In genomic region chr13:48530685-48531084, GRCm38 (mm10) we compare ENCODE assay signal across 8 mouse cellular contexts. TPM values are rescaled to one million over a fixed set of nuclear protein-coding genes. Genes with fewer than 3 reads are reported as not detected.
DNase-seq lines count a peak whose midpoint lies in the region; ATAC-seq and TF ChIP-seq lines count a peak whose summit lies in the region.

No protein-coding gene starts in this region.

- TF ChIP-seq POLR2A in MEL (IDR thresholded peaks at IDR 0.05; ENCODE audit: control insufficient read depth in 1 of 2, insufficient read depth in 1 of 2, low read depth in 1 of 2, low read length in 2 of 2, poor library complexity in 1 of 2) = no peak

- H3K79me2 ChIP-seq in MEL (ENCODE audit: control insufficient read depth, insufficient read depth, low read length, poor library complexity) = peaks cover 2% of the 10 kb centered on the region; the same call in 1 of the 2 replicates

- WGBS in hindbrain, embryonic 12.5 days = 69% methylated on average over 2 of the region's 2 CpGs
- WGBS in hindbrain, embryonic 14.5 days = 77% methylated on average over 2 of the region's 2 CpGs
- 42% methylated on average over 2 of the region's 2 CpGs for WGBS in lung, embryonic 15.5 days
- WGBS in midbrain, embryonic 10.5 days = 80% methylated on average over 2 of the region's 2 CpGs

- no peak for TF ChIP-seq RAD21 in MEL (IDR thresholded peaks at IDR 0.05; ENCODE audit: low read depth, low read length)

- no peak for TF ChIP-seq CTCF in MEL (IDR thresholded peaks at IDR 0.05 in 2 of 3, conservative IDR thresholded peaks at IDR 0.05 in 1 of 3; ENCODE audit: control insufficient read depth in 1 of 3, insufficient read depth in 1 of 3, low read depth in 2 of 3, low read length in 3 of 3, poor library complexity in 1 of 3, severe bottlenecking in 1 of 3)
- no peak for TF ChIP-seq CTCF in gastrocnemius, adult 2 months (IDR thresholded peaks at IDR 0.05)

- 0 out of 2 replicates have a peak, but pooled peaks have one; percentile 16 for ATAC-seq in hindbrain, embryonic 12.5 days (ENCODE audit: low FRiP score)
- ATAC-seq in hindbrain, embryonic 14.5 days (ENCODE audit: low FRiP score) = no peak
- ATAC-seq in lung, embryonic 15.5 days (ENCODE audit: borderline replicate concordance, extremely low read depth, low FRiP score, low TSS enrichment) = peak; percentile 76
- no peak for ATAC-seq in megakaryocyte, adult 5-6 weeks (ENCODE audit: poor library complexity, severe bottlenecking)

- no peak for TF ChIP-seq EP300 in MEL (IDR thresholded peaks at IDR 0.05; ENCODE audit: low read depth in 1 of 2, low read length in 2 of 2)

- no peak overlapping the region for H3K4me2 ChIP-seq in hindbrain, embryonic 12.5 days (replicated peaks)
- H3K4me2 ChIP-seq in hindbrain, embryonic 14.5 days (replicated peaks) = no peak overlapping the region
- no peak overlapping the region for H3K4me2 ChIP-seq in lung, embryonic 15.5 days

- H3K9ac ChIP-seq in hindbrain, embryonic 12.5 days = no peak overlapping the region
- H3K9ac ChIP-seq in hindbrain, embryonic 14.5 days = no peak overlapping the region
- H3K9ac ChIP-seq in MEL (ENCODE audit: control insufficient read depth, low read depth, low read length, poor library complexity, severe bottlenecking) = no peak overlapping the region
- H3K9ac ChIP-seq in lung, embryonic 15.5 days = no peak overlapping the region

- H3K27ac ChIP-seq in hindbrain, embryonic 12.5 days = no peak overlapping the region
- no peak overlapping the region for H3K27ac ChIP-seq in hindbrain, embryonic 14.5 days
- H3K27ac ChIP-seq in MEL (ENCODE audit: control insufficient read depth, low read depth, low read length) = no peak overlapping the region
- peak overlapping the region; percentile 53; the same call in 1 of the 2 replicates for H3K27ac ChIP-seq in gastrocnemius, adult 2 months
- H3K27ac ChIP-seq in lung, embryonic 15.5 days = no peak overlapping the region
- H3K27ac ChIP-seq in midbrain, embryonic 10.5 days (replicated peaks) = no peak overlapping the region

- intact Hi-C loops in gastrocnemius, adult 2 months (cut with DNase I) = no loop called here

- H3K9me3 ChIP-seq in hindbrain, embryonic 12.5 days (replicated peaks) = no peaks in the 10 kb centered on the region
- no peaks in the 10 kb centered on the region for H3K9me3 ChIP-seq in hindbrain, embryonic 14.5 days (ENCODE audit: control insufficient read depth, low read length)
- H3K9me3 ChIP-seq in MEL (replicated peaks; ENCODE audit: insufficient read depth, low read length) = no peaks in the 10 kb centered on the region
- H3K9me3 ChIP-seq in lung, embryonic 15.5 days = no peaks in the 10 kb centered on the region
- H3K9me3 ChIP-seq in midbrain, embryonic 10.5 days (replicated peaks) = no peaks in the 10 kb centered on the region

- H3K36me3 ChIP-seq in hindbrain, embryonic 12.5 days = 0 out of 2 replicates have a peak, but pooled peaks cover 3% of the 10 kb centered on the region
- peaks cover 5% of the 10 kb centered on the region; the same call in 1 of the 2 replicates for H3K36me3 ChIP-seq in hindbrain, embryonic 14.5 days (replicated peaks; ENCODE audit: control insufficient read depth, insufficient read depth)
- H3K36me3 ChIP-seq in MEL (ENCODE audit: control insufficient read depth in 1 of 2, insufficient read depth in 2 of 2, low read length in 2 of 2) = peaks cover 2 to 21% of the 10 kb centered on the region in 2 experiments
- H3K36me3 ChIP-seq in lung, embryonic 15.5 days = peaks cover 13% of the 10 kb centered on the region
- peaks cover 14% of the 10 kb centered on the region for H3K36me3 ChIP-seq in midbrain, embryonic 10.5 days

- no peak for DNase-seq in hindbrain, embryonic 14.5 days (ENCODE audit: low spot score)
- peak; percentile 85 for DNase-seq in MEL (ENCODE audit: low read depth, low spot score)
- DNase-seq in gastrocnemius, adult 2 months = peak; percentile 84
- no peak for DNase-seq in thymus, postnatal 10 days (ENCODE audit: low spot score in 2 of 2)
- no peak for DNase-seq in midbrain, embryonic 10.5 days (ENCODE audit: low spot score)

- H3K4me1 ChIP-seq in hindbrain, embryonic 12.5 days = no peaks in the 10 kb centered on the region
- H3K4me1 ChIP-seq in hindbrain, embryonic 14.5 days (replicated peaks; ENCODE audit: control insufficient read depth, insufficient read depth, low read length) = no peaks in the 10 kb centered on the region
- H3K4me1 ChIP-seq in MEL (ENCODE audit: control insufficient read depth in 1 of 2, insufficient read depth in 2 of 2, low read length in 2 of 2) = peaks cover 7 to 13% of the 10 kb centered on the region in 2 experiments
- no peaks in the 10 kb centered on the region for H3K4me1 ChIP-seq in lung, embryonic 15.5 days
- peaks cover 4% of the 10 kb centered on the region for H3K4me1 ChIP-seq in midbrain, embryonic 10.5 days

- no peak overlapping the region for H3K4me3 ChIP-seq in hindbrain, embryonic 12.5 days
- no peak overlapping the region for H3K4me3 ChIP-seq in hindbrain, embryonic 14.5 days (replicated peaks; ENCODE audit: low read length)
- H3K4me3 ChIP-seq in MEL (ENCODE audit: control insufficient read depth in 1 of 2, insufficient read depth in 1 of 2, low read depth in 2 of 2, low read length in 2 of 2) = no peak overlapping the region
- no peak overlapping the region for H3K4me3 ChIP-seq in gastrocnemius, adult 2 months
- H3K4me3 ChIP-seq in lung, embryonic 15.5 days = no peak overlapping the region
- H3K4me3 ChIP-seq in midbrain, embryonic 10.5 days = no peak overlapping the region

- H3K27me3 ChIP-seq in hindbrain, embryonic 12.5 days = no peaks in the 10 kb centered on the region
- no peaks in the 10 kb centered on the region for H3K27me3 ChIP-seq in hindbrain, embryonic 14.5 days (ENCODE audit: control insufficient read depth, insufficient read depth, low read length)
- H3K27me3 ChIP-seq in MEL (ENCODE audit: control insufficient read depth in 1 of 2, insufficient read depth in 2 of 2, low read length in 2 of 2) = no peaks in the 10 kb centered on the region
- H3K27me3 ChIP-seq in lung, embryonic 15.5 days = no peaks in the 10 kb centered on the region
- H3K27me3 ChIP-seq in midbrain, embryonic 10.5 days (ENCODE audit: low read depth, poor library complexity, severe bottlenecking) = no peaks in the 10 kb centered on the region

TF ChIP-seq in MEL, 35 proteins besides CTCF, POLR2A, EP300 and RAD21:
- TF ChIP-seq CHD1 (IDR thresholded peaks at IDR 0.05; ENCODE audit: low read depth, low read length) (no peak), GATA1 (IDR thresholded peaks at IDR 0.05; ENCODE audit: low read depth, low read length) (no peak), SMC3 (IDR thresholded peaks at IDR 0.05; ENCODE audit: low read depth, low read length) (peak; percentile 27; the same call in 1 of the 2 replicates), GABPA (IDR thresholded peaks at IDR 0.05; ENCODE audit: low read depth, low read length) (no peak), ETS1 (IDR thresholded peaks at IDR 0.05; ENCODE audit: low read depth, low read length) (peak; percentile 20; the same call in 1 of the 2 replicates), ZC3H11A (IDR thresholded peaks at IDR 0.05; ENCODE audit: low read depth, low read length) (peak; percentile 5; the same call in 1 of the 2 replicates), KAT2A (conservative IDR thresholded peaks at IDR 0.05; ENCODE audit: low read depth, low read length) (no peak), CHD2 (IDR thresholded peaks at IDR 0.05; ENCODE audit: low read length) (no peak), E2F4 (IDR thresholded peaks at IDR 0.05; ENCODE audit: borderline replicate concordance, low read depth, low read length) (no peak), HCFC1 (IDR thresholded peaks at IDR 0.05; ENCODE audit: low read depth, low read length) (0 out of 2 replicates have a peak, but pooled peaks have one; percentile 9), ELF1 (IDR thresholded peaks at IDR 0.05; ENCODE audit: low read depth, low read length) (peak; percentile 7; the same call in 1 of the 2 replicates)

RNA-seq across cellular contexts. Expression of gene A830005F24Rik, which starts 17.3 kb away (rescaled TPM):
- 3.2 and 4.0 TPM in 2 replicates for polyA plus RNA-seq in hindbrain, embryonic 12.5 days (2016; fragmentation: Nextera tagmentation; extraction: Ambion mirVana)
- 2.9 and 3.4 TPM in 2 replicates for polyA plus RNA-seq in hindbrain, embryonic 14.5 days (2014; fragmentation: Nextera tagmentation; extraction: Ambion mirVana)
- total RNA-seq in MEL (2012; rRNA removed) = 0.42 and 0.73 TPM in 2 replicates
- under 1 TPM in 1 of 2 experiments, not detected in 1; 0.70 TPM for polyA plus RNA-seq in MEL (2012; ENCODE audit: insufficient read depth in 1 of 2, insufficient read length in 2 of 2, low read depth in 1 of 2, low replicate concordance in 2 of 2, missing spikeins in 1 of 2)
- total RNA-seq in gastrocnemius, adult 2 months (2021) = under 1 TPM in 1 of 2 experiments, not detected in 1; 0.31 TPM
- polyA plus RNA-seq in lung, embryonic 15.5 days (2015; fragmentation: Nextera tagmentation; extraction: Ambion mirVana) = 0.79 and 1.1 TPM in 2 replicates
- not detected in 2 replicates for total RNA-seq in megakaryocyte, adult 5-6 weeks (2015)
- total RNA-seq in megakaryocyte, adult 5-6 weeks (2017) = not detected in 2 replicates
- 2.1 and 3.1 TPM in 2 replicates for polyA plus RNA-seq in midbrain, embryonic 10.5 days (2016; fragmentation: Nextera tagmentation; extraction: Ambion mirVana)

RNA-seq across cellular contexts. Expression of gene Zfp169, which starts 17.4 kb away (rescaled TPM):
- polyA plus RNA-seq in hindbrain, embryonic 12.5 days (2016; fragmentation: Nextera tagmentation; extraction: Ambion mirVana) = 7.4 TPM in 2 replicates
- 6.8 and 9.4 TPM in 2 replicates for polyA plus RNA-seq in hindbrain, embryonic 14.5 days (2014; fragmentation: Nextera tagmentation; extraction: Ambion mirVana)
- total RNA-seq in MEL (2012; rRNA removed) = 5.9 and 6.5 TPM in 2 replicates
- polyA plus RNA-seq in MEL (2012; ENCODE audit: insufficient read depth in 1 of 2, insufficient read length in 2 of 2, low read depth in 1 of 2, low replicate concordance in 2 of 2, missing spikeins in 1 of 2) = 1 to 10 TPM in 1 of 2 experiments, not detected in 1; 3.6 TPM
- total RNA-seq in gastrocnemius, adult 2 months (2021) = 1 to 10 TPM; 3.6 to 3.7 TPM
- 3.6 and 3.7 TPM in 2 replicates for polyA plus RNA-seq in lung, embryonic 15.5 days (2015; fragmentation: Nextera tagmentation; extraction: Ambion mirVana)
- total RNA-seq in megakaryocyte, adult 5-6 weeks (2015) = 8.1 and 10.7 TPM in 2 replicates
- total RNA-seq in megakaryocyte, adult 5-6 weeks (2017) = 10.0 and 11.1 TPM in 2 replicates
- 4.7 TPM in 2 replicates for polyA plus RNA-seq in midbrain, embryonic 10.5 days (2016; fragmentation: Nextera tagmentation; extraction: Ambion mirVana)

Comparison
In these comparisons a context has a peak if more than half of its experiments do, and no peak if none do; other contexts are left out.
1. ATAC-seq: peak in hindbrain, embryonic 12.5 days (single experiment) and lung, embryonic 15.5 days (single experiment); none in hindbrain, embryonic 14.5 days (single experiment) and megakaryocyte, adult 5-6 weeks (single experiment).
2. DNase-seq: peak in MEL (single experiment) and gastrocnemius, adult 2 months (single experiment); none in hindbrain, embryonic 14.5 days (single experiment), thymus, postnatal 10 days (0 of 2) and midbrain, embryonic 10.5 days (single experiment).